Mouse (Mus musculus): ENCODE data around the gene Prkg2. TPM values are rescaled to one million over a fixed set of nuclear protein-coding genes. Genes with fewer than 3 reads are reported as not detected.

The Prkg2 gene
- polyA plus RNA-seq, 1 experiment from 2014 or later = 3.2 TPM

DNA sequence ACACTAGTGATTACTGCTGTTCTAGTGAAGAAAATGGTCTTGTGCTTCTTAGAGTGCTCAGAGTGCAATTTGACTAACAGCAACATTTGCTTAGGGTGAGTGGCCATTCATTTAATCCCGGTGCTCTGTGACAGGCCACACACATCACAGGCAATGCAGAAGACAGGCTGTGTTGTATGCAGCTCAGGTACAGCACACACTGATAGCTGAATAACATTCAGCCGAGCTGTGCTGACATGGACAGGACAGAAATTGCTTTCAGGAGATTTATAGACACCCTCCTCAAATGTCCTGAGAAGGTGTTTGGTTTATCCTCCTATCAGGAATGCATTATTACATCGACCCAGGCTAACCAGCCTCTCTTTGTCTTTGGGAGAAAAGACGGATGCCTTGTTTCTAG is 99.3 kb downstream of the Prkg2 start:
- H3K9me3 ChIP-seq (replicated peaks; ENCODE audit: low read length) = no peaks in the 10 kb centered on the region
- peak; percentile 28 for DNase-seq (ENCODE audit: low spot score)
- TF ChIP-seq CTCF (IDR thresholded peaks at IDR 0.05; ENCODE audit: low read depth) = no peak
- no peaks in the 10 kb centered on the region for H3K36me3 ChIP-seq (ENCODE audit: insufficient read depth, low read length)
- H3K27ac ChIP-seq = no peak overlapping the region
- no peaks in the 10 kb centered on the region for H3K4me1 ChIP-seq (replicated peaks; ENCODE audit: insufficient read depth, low read length)
- H3K4me3 ChIP-seq (replicated peaks; ENCODE audit: low read depth, low read length) = no peak overlapping the region
- no peaks in the 10 kb centered on the region for H3K27me3 ChIP-seq (ENCODE audit: insufficient read depth, low read length)
- ATAC-seq (replicated peaks; ENCODE audit: low FRiP score, low read depth) = no peak
- no peak overlapping the region for H3K4me2 ChIP-seq (ENCODE audit: low read length)
- WGBS = 19% methylated on average over 4 of the region's 4 CpGs
- H3K9ac ChIP-seq (ENCODE audit: low read depth, low read length) = no peak overlapping the region

DNA sequence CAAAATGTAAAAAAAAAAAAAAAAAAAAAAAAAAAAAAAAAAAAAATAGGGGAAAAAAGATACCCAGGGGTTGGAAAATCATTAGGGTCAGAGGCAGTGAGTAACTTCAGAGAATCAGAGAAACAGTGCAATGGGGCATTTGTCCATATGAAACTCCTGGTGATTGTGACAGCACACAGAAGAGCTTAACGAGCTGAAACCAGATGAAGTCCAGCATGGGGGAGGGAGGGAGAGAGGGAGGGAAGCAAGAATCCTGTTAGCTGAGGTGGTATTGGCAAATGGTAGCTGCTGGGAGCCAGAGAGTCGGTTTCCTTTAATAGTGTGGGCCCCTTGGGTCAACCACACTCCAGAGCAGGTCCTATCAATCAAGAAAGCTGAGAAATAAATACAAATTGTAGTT is 100.5 kb downstream of the Prkg2 start:
- Histone ChIP-seq H3K27ac (no peak overlapping the region), H3K9me3 (replicated peaks; ENCODE audit: low read length) (no peaks in the 10 kb centered on the region), H3K9ac (ENCODE audit: low read depth, low read length) (no peak overlapping the region), H3K4me3 (replicated peaks; ENCODE audit: low read depth, low read length) (no peak overlapping the region), H3K4me2 (ENCODE audit: low read length) (no peak overlapping the region), H3K4me1 (replicated peaks; ENCODE audit: insufficient read depth, low read length) (no peaks in the 10 kb centered on the region), H3K27me3 (ENCODE audit: insufficient read depth, low read length) (no peaks in the 10 kb centered on the region), H3K36me3 (ENCODE audit: insufficient read depth, low read length) (no peaks in the 10 kb centered on the region)
- peak; percentile 31 for DNase-seq (ENCODE audit: low spot score)
- ATAC-seq (replicated peaks; ENCODE audit: low FRiP score, low read depth) = no peak
- no peak for TF ChIP-seq CTCF (IDR thresholded peaks at IDR 0.05; ENCODE audit: low read depth)
- 12% methylated on average over 2 of the region's 2 CpGs for WGBS

DNA sequence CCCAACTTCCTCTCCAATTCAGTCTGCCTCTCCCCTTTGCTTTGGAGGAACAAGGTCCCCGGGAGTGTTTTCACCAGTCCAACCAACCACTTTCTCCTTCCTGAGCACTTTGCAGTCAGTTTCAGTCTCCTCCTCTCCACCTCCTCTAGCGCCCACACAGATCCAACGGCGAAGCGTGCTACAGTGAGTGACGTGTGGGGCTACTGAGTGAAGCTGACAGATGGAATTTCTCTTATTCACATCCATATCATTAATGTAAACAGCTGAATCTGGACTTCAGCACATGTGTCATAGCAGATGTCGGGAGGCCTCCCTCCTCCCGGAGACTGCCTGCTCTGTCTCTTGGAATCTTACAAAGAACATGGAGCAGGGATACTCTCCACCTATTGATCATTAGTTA is 101.2 kb downstream of the Prkg2 start:
- Histone ChIP-seq H3K4me2 (ENCODE audit: low read length) (no peak overlapping the region), H3K27ac (no peak overlapping the region), H3K36me3 (ENCODE audit: insufficient read depth, low read length) (no peaks in the 10 kb centered on the region), H3K9me3 (replicated peaks; ENCODE audit: low read length) (no peaks in the 10 kb centered on the region), H3K4me1 (replicated peaks; ENCODE audit: insufficient read depth, low read length) (no peaks in the 10 kb centered on the region), H3K27me3 (ENCODE audit: insufficient read depth, low read length) (no peaks in the 10 kb centered on the region), H3K4me3 (replicated peaks; ENCODE audit: low read depth, low read length) (no peak overlapping the region), H3K9ac (ENCODE audit: low read depth, low read length) (no peak overlapping the region)
- WGBS = 57% methylated on average over 8 of the region's 8 CpGs
- DNase-seq (ENCODE audit: low spot score) (peak; percentile 17), ATAC-seq (replicated peaks; ENCODE audit: low FRiP score, low read depth) (no peak)
- no peak for TF ChIP-seq CTCF (IDR thresholded peaks at IDR 0.05; ENCODE audit: low read depth)

DNA sequence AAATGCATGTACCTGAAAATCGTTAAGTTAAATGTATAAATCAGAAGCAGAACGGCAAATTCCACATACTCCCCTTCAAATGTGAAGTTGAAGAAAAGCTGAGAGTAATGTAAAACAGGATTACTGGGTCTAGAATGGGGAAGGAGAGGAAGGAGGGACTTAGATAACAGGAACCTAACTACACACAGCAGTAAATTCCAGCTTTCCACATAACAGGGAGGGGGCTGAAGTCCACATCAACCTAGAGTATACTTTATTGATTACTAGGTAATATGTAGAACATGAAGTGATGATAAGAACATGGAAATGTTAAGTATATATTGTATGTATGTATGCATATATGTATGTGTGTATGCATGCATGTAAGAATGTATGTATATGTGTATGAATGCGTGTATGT is 114.2 kb downstream of the Prkg2 start:
- H3K27ac ChIP-seq = no peak overlapping the region
- no peaks in the 10 kb centered on the region for H3K27me3 ChIP-seq (ENCODE audit: insufficient read depth, low read length)
- no peaks in the 10 kb centered on the region for H3K4me1 ChIP-seq (replicated peaks; ENCODE audit: insufficient read depth, low read length)
- TF ChIP-seq CTCF (IDR thresholded peaks at IDR 0.05; ENCODE audit: low read depth) = no peak
- no peak overlapping the region for H3K4me3 ChIP-seq (replicated peaks; ENCODE audit: low read depth, low read length)
- WGBS = 83% methylated on average over 3 of the region's 3 CpGs
- ATAC-seq (replicated peaks; ENCODE audit: low FRiP score, low read depth) (no peak), DNase-seq (ENCODE audit: low spot score) (no peak)
- H3K9ac ChIP-seq (ENCODE audit: low read depth, low read length) = no peak overlapping the region
- H3K4me2 ChIP-seq (ENCODE audit: low read length) = no peak overlapping the region
- H3K36me3 ChIP-seq (ENCODE audit: insufficient read depth, low read length) = no peaks in the 10 kb centered on the region
- no peaks in the 10 kb centered on the region for H3K9me3 ChIP-seq (replicated peaks; ENCODE audit: low read length)

DNA sequence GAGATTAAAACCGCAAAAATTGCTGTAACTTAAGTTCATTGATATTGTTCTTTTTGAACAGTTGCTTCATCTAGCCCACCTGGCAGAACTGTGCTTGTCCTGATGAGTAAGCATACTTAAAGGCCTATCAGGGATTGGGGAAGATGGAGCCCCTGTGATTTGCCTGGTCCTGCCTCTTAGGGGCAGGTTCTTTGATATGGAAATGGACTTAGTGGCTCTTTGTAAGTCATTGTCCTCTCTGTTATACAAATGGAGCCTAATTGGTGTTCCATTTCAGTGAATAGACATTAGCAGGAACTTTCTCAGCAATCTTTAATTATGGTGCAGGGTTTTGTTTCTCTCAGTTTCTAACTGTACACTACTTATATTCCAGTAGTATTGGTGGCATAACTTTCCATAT is 115.5 kb downstream of the Prkg2 start:
- 68% methylated on average over 1 of the region's 1 CpGs for WGBS
- no peak for TF ChIP-seq CTCF (IDR thresholded peaks at IDR 0.05; ENCODE audit: low read depth)

DNA sequence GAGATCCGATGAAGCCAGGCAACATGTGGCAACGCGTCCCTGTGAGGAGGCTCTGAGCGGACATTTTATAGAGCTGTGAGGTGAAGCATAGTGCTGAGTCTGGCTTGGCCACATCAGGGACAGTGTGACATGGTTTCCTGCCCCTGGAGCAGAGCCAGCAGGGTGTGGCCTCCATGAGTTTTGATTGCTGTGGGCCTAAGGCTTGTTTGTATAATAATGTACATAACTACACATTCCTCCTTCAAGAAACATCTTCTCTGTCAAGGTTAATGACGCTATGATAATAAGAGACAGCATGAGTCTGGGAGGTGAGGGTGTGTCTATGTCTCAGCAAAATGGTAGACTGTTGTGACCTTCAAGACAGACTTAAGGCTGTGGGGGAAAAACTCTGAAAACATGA is 118.4 kb downstream of the Prkg2 start:
- WGBS = 93% methylated on average over 5 of the region's 5 CpGs
- no peaks in the 10 kb centered on the region for H3K27me3 ChIP-seq (ENCODE audit: insufficient read depth, low read length)
- no peak for ATAC-seq (replicated peaks; ENCODE audit: low FRiP score, low read depth)
- no peaks in the 10 kb centered on the region for H3K9me3 ChIP-seq (replicated peaks; ENCODE audit: low read length)
- H3K4me1 ChIP-seq (replicated peaks; ENCODE audit: insufficient read depth, low read length) = no peaks in the 10 kb centered on the region
- no peak for TF ChIP-seq CTCF (IDR thresholded peaks at IDR 0.05; ENCODE audit: low read depth)
- H3K9ac ChIP-seq (ENCODE audit: low read depth, low read length) = no peak overlapping the region
- H3K36me3 ChIP-seq (ENCODE audit: insufficient read depth, low read length) = no peaks in the 10 kb centered on the region
- no peak overlapping the region for H3K27ac ChIP-seq
- H3K4me3 ChIP-seq (replicated peaks; ENCODE audit: low read depth, low read length) = no peak overlapping the region
- no peak for DNase-seq (ENCODE audit: low spot score)
- H3K4me2 ChIP-seq (ENCODE audit: low read length) = no peak overlapping the region

More for the DNA sequence above, 115.5 kb downstream of the Prkg2 start:
- no peak overlapping the region for H3K9ac ChIP-seq (ENCODE audit: low read depth, low read length)
- no peaks in the 10 kb centered on the region for H3K9me3 ChIP-seq (replicated peaks; ENCODE audit: low read length)
- no peak overlapping the region for H3K4me2 ChIP-seq (ENCODE audit: low read length)
- H3K4me3 ChIP-seq (replicated peaks; ENCODE audit: low read depth, low read length) = no peak overlapping the region
- no peaks in the 10 kb centered on the region for H3K36me3 ChIP-seq (ENCODE audit: insufficient read depth, low read length)
- ATAC-seq (replicated peaks; ENCODE audit: low FRiP score, low read depth) (no peak), DNase-seq (ENCODE audit: low spot score) (no peak)
- H3K27ac ChIP-seq = no peak overlapping the region
- no peaks in the 10 kb centered on the region for H3K4me1 ChIP-seq (replicated peaks; ENCODE audit: insufficient read depth, low read length)
- no peaks in the 10 kb centered on the region for H3K27me3 ChIP-seq (ENCODE audit: insufficient read depth, low read length)

DNA sequence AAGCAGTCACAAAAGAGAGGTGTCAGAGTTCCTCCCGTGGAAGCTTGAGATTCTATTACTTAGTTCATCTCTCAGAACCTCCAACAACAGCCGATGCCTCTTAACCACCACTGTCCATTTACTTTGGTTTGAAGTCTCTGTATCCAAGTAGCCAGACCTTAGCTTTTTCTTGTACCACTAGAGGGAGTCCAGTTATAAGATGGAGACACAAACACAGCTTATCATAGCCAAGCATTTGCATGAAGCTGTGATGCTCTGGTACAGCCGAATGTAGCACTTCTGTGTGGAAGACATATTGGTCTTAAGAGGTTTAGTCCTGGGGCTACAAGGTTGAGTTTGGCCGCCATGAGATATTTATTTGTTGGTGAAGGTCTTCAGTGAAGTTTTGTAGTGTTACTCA is 134.8 kb downstream of the Prkg2 start:
- H3K4me2 ChIP-seq (ENCODE audit: low read length) = no peak overlapping the region
- no peak overlapping the region for H3K4me3 ChIP-seq (replicated peaks; ENCODE audit: low read depth, low read length)
- H3K9ac ChIP-seq (ENCODE audit: low read depth, low read length) = no peak overlapping the region
- no peaks in the 10 kb centered on the region for H3K36me3 ChIP-seq (ENCODE audit: insufficient read depth, low read length)
- WGBS = 53% methylated on average over 4 of the region's 4 CpGs
- no peaks in the 10 kb centered on the region for H3K9me3 ChIP-seq (replicated peaks; ENCODE audit: low read length)
- no peaks in the 10 kb centered on the region for H3K4me1 ChIP-seq (replicated peaks; ENCODE audit: insufficient read depth, low read length)
- TF ChIP-seq CTCF (IDR thresholded peaks at IDR 0.05; ENCODE audit: low read depth) = peak; percentile 78
- H3K27ac ChIP-seq = no peak overlapping the region
- DNase-seq (ENCODE audit: low spot score) = peak; percentile 85
- no peaks in the 10 kb centered on the region for H3K27me3 ChIP-seq (ENCODE audit: insufficient read depth, low read length)
- ATAC-seq (replicated peaks; ENCODE audit: low FRiP score, low read depth) = no peak
